Mouse (Mus musculus): ENCODE data around the gene Ccdc171. TPM values are rescaled to one million over a fixed set of nuclear protein-coding genes. Genes with fewer than 3 reads are reported as not detected.
A peak's percentile ranks its signal among the peaks of the same experiment; 100 is the strongest.
"Not testable (repeated sequence)": the region's sequence is repeated elsewhere in the genome, so short reads cannot be mapped to it uniquely, and the experiment has no call there.

The Ccdc171 gene
- total RNA-seq (2021) = 1 to 10 TPM in 1 of 2 experiments, under 1 TPM in 1; 0.52 to 1.2 TPM
- long read RNA-seq, experiment 1, partial matches to known transcripts = 1 of 1 reads
- long read RNA-seq, experiment 1, other reads (novel, unspliced or antisense) = 0 of 1 reads
- long read RNA-seq, experiment 2 = 0 reads

- DNase-seq = peak; percentile 94 to 96
Observed at GRCm38 (mm10) chr4:83524843-83525689, at the start of gene Ccdc171. Ccdc171 (plus strand) TSS chr4:83525545.

- DNase-seq = no peak
Observed at GRCm38 (mm10) chr4:83485250-83485649, 40.1 kb upstream of the Ccdc171 start.

DNA sequence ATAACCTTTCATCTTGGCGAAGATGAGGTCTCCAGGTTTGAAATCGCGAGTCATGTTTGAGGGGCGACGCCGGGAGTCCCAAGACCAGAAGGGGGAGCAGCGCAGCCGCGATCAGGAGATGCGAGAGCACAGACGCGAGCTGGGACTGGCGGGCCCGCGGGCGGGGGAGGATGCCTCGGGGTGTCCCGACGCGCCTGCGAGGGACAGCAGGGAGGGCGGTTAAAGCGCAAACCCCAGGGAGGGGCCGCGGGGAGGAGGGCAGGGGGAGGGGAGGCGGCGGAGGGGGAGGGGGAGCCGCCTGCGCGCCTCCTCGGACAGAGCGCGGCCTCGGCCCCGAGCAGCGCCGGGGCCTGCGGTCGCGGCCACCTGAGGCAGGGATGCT lies 39.6 kb upstream of the Ccdc171 start:
- peak; percentile 87 for DNase-seq

GRCm38 (mm10) chr4:83486117-83486901 lies 39.0 kb upstream of the Ccdc171 start, which contains the start of gene Psip1:
Psip1 (minus strand) TSS chr4:83486459.
- DNase-seq = peak; percentile 85 to 94

DNA sequence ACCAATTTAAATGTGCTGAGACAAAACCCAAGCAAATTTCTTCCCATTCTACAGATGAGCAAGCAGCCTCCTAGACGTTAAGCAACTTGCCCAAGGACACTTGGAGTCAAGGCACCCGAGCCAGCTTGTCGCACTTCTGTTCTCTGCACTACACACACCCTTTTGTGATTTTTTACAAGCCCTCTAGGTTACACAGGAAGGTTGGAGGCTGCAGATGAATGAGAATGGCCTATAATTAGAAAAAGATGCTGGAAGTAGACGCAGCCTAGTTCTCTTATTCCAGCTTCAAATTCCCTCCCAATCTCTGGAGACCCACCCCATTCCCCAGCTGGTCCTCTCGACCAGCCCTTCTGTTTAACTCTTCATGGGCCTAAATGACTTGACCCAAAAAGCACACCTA lies 36.2 kb upstream of the Ccdc171 start:
- DNase-seq = no peak

- no peak for DNase-seq
Observed at GRCm38 (mm10) chr4:83493112-83493511, 32.2 kb upstream of the Ccdc171 start.

- DNase-seq = not testable (repeated sequence)
Observed at GRCm38 (mm10) chr4:83497013-83497412, 28.3 kb upstream of the Ccdc171 start.

DNA sequence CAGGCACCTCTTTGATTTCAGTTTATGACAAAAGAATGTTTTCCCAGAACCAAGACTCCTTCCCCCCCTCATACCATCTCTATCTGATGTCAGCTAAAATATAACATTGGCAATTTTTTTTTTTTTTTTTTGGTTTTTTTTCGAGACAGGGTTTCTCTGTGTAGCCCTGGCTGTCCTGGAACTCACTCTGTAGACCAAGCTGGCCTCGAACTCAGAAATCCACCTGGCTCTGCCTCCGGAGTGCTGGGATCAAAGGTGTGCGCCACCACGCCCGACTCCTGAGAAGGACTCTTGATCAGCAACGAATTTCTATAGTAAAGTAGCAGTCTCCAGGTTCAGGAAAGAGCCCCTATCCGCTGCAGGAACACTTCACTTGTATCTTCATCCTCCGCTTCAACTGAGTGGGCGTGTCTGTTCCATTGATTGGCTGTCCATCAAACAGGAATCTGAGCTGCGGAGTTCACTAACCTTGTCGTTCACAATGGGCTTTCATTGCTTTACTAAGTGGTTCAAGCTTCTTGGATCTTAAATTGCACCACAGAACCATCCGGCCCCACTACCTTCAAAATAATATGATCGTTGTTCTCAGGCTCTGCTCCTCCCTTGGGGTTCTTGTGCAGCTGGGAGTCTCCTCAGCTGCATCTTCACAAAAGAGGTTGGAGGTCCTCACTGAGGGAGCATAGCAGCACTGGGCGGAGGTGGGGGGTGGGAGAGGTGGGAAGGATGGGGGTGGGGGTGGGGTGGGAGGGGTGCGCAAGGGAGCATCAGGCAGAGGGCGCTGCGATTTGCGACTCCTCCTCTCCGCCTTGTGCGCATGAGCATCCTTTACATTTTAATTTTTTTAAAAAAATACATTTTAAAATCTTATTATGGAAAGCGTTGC lies 24.9 kb upstream of the Ccdc171 start:
- DNase-seq = no peak

DNA sequence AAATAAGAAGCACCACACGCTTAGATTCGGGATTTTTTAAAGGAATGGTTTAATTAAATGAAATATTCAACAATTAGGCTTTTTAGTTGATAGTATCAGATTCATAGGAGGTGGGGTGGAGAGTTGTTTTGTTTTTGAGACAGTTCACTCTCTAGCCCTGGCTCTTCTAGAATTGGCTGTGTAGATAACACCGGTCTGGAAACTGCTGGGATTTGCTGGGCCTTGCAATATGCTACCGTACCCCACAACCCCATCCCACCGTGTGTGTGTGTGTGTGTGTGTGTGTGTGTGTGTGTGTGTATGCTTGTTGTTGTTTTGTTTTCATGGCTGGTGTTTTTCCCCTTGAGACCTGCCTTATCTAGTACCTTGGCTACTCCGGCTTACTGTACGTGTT lies 24.3 kb upstream of the Ccdc171 start:
- DNase-seq = no peak

DNA sequence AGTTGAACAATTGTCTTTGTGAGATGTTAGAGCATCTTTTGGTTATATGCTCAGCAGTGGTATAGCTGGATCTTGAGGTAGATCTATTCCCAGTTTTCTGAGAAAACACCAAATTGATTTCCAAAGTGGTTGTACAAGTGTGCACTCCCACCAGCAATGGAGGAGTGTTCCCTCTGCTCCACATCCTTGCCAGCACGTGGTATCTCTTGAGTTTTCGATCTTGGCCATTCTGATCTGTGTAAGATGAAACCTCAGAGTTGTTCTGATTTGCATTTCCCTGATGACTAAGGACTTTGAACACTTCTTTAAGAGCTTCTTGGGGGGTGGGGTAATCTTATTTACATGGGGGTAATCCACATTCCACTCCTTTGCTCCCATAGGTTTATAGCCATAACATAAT lies 15.7 kb upstream of the Ccdc171 start:
- DNase-seq = no peak

DNA sequence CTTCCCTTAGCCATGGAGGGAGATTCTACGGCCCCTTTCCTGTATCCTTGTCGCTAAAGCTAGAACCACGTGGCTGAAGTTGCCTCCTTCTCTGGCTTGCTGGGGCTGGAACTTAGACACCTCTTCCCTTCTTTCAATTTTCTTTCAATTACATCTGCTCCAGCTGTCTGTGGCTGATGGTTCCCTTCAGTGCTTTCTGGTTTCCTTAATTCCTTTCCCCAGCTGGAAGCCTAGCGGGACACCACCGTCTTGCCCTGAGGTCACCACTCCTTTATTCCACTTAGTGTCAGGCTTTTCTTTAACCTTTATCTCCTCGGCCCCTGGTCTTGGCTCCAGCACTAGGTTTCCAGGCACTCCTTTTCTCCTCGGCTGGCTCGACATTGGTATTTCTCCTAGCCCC lies 14.3 kb upstream of the Ccdc171 start:
- no peak for DNase-seq

DNA sequence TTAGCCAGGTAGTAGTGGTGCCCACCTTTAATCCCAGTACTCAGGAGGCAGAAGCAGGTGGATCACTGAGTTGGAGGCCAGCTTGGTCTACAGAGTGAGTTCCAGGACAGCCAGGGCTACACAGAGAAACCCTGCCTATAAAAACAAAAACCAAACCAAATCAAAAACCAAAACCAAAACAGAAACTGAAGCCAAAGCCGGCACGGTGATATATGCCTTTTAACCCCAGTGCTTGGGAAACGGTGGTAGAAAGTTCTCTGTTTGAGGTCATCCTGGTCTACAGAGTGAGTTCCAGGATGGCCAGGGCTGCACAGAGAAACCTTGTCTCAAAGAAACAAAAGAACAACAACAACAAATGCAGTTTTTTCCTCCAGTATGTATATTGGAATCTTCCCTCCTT lies 13.1 kb upstream of the Ccdc171 start:
- no peak for DNase-seq

GRCm38 (mm10) chr4:83512644-83513043 lies 12.7 kb upstream of the Ccdc171 start:
- no peak for DNase-seq

GRCm38 (mm10) chr4:83514183-83514582 lies 11.2 kb upstream of the Ccdc171 start:
- DNase-seq = no peak

DNA sequence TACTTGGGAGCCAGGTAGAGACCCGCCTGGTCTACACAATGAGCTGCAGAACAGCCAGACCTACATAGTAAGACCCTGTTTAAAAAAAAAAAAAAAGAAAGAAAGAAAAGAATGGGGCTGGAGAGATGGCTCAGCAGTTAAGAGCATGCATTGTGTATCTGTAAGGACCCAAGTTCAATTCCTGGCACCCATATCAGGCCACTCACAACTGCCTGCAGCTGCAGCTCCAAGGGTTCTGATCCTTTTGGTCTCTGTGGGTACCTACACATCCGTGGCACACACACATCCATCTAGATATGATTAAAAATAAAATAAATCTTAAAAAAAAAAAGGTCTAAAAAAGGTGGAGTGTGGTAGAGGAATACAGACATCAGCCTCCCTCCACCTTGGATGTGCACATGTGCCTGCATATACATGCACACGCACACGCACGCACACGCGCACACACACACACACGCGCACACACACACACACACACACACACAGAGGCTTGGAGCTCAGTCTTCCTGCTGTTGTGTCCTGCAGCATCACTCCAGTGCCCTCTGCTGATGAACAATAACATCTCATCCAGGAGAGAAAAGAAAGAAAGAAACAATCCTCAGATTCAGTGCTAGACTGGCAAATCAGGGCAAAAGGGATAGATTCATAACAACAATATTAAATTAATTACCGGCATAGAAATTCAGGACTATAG lies 10.2 kb upstream of the Ccdc171 start:
- DNase-seq = no peak

DNA sequence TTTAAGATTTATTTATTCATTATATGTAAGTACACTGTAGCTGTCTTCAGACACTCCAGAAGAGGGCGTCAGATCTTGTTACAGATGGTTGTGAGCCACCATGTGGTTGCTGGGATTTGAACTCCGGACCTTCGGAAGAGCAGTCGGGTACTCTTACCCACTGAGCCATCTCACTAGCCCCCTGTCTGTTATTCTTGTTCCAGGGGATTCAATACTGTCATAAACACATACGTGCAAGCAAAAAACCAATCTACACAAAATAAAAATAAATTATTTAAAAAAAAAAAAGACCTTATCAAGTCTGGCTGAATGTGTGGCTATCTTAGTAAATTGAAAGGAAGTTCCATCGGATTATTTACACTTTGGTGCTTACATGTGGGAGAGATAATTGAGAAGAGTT lies 9.2 kb upstream of the Ccdc171 start:
- DNase-seq = not testable (repeated sequence)

GRCm38 (mm10) chr4:83519148-83519547 lies 6.2 kb upstream of the Ccdc171 start:
- no peak for DNase-seq

- no peak for DNase-seq
Observed at GRCm38 (mm10) chr4:83519807-83520206, 5.5 kb upstream of the Ccdc171 start.

- DNase-seq = no peak
Observed at GRCm38 (mm10) chr4:83520308-83520707, 5.0 kb upstream of the Ccdc171 start.

DNA sequence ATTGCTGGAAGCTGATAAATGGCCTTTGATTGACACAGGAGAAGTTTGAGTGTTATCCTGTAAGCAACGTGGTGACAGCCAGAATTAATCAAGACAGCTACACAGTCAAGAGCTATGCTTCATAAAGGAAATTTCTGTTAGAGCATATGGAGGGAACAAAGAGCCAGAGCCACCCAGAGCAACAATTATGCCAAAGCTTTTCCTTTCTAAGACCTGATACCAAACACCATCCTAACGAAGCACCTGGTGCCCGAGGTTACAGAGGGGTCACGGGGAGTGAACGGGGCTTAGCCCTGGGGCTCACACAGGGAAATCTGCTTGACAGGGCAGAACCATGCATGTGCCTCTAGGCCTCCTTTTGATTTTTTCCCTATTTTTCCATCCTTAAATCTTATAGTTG lies 3.3 kb upstream of the Ccdc171 start:
- no peak for DNase-seq

- no peak for DNase-seq
Observed at GRCm38 (mm10) chr4:83524456-83524842, 896 bp upstream of the Ccdc171 start.

DNA sequence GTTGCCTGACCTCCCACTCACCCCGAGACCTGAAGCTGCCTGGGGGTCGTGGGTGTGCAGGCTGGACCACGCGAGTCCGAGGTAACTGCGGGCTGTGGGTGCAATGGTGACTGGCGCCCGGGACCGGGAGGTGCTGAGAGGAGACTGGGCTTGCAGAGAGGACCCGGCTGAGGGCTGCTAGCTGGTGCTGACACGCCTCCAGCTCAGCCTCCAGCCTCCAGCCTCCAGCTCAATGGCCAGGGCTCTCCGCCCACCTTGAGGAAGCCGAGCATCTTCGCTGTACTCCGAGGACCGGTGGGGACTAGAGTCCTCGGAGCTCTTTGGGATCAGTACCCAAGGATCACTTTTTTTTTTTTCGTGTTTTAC lies 328 bp downstream of the Ccdc171 start:
- DNase-seq = no peak
